Mouse (Mus musculus): ENCODE measurements at regions not wholly inside any gene's neighbourhood (a gene's known extent, or its start where the extent isn't known, plus 50 kb on each side); places are given as distances from the start of the nearest gene placed in this dataset.

DNA sequence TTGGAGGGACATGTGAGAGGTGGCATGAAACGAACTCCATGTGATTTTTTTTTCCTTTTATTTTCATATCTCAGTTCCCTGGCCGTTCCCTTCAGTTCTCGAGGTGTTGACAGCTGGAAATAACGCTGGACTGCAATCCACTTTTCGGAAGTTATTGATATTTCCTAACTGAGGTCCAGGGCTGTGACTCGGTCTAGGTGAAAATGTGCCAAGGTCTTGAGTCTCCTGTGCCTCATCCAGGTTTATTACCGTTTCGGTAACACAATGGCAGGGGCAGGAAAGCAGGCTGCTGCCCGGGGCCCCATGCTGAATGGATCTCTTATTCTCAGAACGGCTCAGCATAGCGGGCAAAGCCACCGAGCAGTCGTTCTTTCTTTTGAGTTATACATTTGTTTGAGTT is 844.7 kb upstream of the Car8 start:
- TF ChIP-seq POLR2A (IDR thresholded peaks at IDR 0.05; ENCODE audit: low read depth, low read length), result no peak
- TF ChIP-seq CTCF (IDR thresholded peaks at IDR 0.05; ENCODE audit: extremely low read depth, insufficient read length, insufficient replicate concordance, low read depth, low read length), result no peak

All from small intestine, adult 2 months (tissue).